Mouse (Mus musculus): ENCODE data around the gene Fmnl3.

Gene Fmnl3

DNA sequence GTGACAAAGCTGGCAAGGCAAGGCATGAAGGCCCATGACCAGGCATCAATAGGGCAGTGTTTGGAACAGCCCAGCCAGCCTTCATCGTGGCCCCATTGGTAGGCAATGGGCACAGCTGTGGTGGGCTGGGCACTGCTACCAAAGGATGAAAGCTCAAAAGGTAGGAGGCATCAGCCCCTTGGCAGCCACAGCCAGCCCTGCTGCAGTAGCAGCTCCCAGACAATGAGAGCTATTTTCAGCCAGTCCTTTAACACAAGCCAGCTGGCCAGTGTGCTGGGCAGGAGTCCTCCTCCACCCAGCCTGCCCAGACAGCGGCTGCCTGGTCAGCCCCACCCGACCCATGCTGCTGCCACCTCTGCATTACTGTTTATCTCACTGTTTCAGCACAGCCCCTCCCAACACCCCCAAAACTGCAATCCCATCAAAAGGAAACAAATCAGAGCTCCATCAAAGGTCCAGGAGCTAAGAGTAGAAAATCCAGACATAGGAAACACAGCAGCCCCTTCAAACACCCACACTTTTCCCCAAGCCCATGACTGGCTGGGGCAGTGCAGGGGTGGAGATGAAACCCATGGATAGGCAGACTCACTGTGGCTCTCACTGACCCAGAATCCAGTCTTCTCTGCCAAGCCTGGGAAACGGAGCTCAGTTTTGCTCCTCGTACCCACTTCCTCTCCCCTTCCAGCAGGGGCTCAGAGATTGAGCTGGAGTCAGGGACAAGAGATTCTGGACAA, 26.7 kb downstream of the Fmnl3 start:
- DNase-seq (ENCODE audit: low spot score in 2 of 2) = peak; percentile 69 to 78

DNA sequence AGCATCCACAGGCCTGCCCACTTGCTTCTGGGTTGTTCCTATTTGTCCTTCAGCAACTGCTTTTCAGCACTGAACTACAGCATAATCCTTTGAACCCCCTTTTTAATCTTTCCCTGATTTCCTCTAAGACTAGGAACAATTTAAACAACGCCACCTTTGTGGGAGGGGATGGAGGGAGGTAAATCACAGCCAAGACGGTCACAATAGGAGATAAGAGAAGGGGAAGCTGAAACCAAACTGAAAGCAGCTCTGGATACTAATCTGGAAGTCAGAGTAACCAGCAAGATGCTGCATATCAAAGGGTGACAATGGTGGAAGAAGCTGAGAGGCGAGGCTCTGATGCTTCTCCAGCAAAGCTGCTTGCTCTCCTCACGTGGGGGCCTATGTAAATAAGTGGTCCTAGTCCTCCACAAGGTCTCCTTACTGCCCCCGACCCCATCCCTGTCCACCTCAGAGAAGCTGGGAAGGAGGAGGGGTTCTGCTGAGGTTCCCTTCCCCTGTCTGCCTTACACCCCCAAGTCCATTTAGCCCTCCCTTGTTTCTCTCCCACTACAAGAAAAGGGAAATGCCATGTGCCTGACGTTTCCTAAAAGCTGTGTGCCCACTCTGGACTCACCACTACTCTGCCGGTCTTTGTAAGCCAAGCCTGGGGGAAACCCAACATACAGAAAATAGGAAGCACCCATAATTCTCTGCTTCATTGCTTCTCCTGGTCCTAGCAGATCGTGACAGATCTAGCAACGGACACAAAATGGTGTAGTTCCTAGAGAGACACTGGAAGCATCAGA, 27.9 kb downstream of the Fmnl3 start:
- no peak for DNase-seq (ENCODE audit: low spot score in 2 of 2)

DNA sequence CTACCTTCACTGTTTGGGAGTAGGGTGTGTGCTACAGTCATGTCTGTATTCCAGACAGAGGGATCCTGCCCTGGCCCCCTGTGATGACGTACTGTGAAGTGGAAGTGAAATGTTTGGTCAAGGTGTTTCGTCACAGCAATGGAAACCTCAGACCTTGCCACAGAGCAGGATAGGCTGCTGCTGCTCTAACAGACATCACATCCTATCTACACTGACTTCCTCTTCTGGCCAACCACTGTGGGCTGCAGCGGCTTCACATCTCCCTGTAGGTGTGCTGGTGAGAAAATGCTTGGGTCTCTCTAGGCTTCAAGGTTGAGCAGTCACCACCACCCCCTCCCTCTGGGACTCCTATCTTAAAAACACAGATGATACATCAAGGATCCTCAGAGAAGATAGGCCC, 29.2 kb downstream of the Fmnl3 start:
- DNase-seq (ENCODE audit: low spot score in 2 of 2) = no peak

DNA sequence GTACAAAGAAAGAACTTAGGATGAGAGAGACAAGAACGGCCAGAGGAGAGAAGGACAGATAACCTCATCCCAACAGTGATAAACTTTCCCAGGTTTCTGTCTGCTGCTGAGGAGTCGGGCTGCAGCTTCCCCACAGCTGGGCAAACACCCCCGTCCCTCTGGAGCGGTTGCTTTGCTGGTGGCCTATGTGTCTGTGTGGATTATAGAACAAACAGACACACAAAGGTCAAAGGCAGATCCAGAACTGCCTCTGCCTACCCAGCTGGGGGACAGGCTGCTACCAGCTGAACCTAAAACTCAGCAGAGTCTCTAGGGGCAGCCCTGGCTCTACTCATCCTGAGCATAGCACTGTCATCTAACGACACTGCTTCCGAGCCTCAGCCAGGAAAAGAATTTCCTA, 30.6 kb downstream of the Fmnl3 start:
- no peak for DNase-seq (ENCODE audit: low spot score in 2 of 2)

DNA sequence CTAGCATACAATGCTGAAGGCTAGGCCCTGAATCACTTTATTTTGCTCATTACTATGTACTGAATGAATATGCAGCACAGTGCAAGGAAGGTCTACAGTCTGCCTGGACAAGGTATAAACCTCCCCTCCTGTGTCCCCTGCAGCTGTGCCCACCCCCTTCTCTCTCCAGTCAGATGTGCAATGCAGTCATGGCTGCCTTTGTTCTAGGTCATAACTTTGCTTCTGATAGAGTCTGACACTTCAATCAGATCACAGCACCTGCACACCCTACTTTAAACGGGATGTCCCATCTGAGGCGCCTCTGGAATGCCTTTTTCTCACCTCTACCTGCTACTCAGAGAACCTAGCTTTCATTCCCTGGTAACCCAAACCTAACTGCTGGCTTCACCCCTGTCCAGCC, 31.4 kb downstream of the Fmnl3 start:
- DNase-seq (ENCODE audit: low spot score in 2 of 2) = no peak

DNA sequence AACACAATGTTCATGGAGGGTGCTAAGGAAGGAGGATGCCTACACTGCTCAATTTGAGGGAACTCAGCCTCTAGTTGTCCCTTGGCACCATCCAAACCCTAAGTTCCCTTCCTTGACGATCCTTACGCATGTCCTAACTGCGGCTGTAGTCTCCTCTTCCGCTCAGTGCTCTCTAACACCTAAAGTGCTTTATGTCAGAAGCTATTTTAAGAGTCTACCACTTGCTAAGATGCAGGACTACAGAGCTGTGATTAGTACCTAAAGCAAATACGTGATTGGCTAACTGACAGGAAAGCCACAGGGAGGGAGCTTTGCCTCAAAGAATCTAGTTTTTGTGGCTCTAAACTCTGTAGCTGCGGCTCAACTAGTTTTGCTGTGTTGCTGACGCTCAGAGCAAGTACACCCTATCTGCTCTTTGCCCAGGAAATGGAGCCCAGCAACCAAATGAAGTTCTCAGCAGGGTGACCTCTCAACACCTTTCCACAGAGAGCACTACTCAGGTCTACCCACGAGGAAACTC, 34.4 kb downstream of the Fmnl3 start:
- DNase-seq (ENCODE audit: low spot score in 2 of 2) = no peak

DNA sequence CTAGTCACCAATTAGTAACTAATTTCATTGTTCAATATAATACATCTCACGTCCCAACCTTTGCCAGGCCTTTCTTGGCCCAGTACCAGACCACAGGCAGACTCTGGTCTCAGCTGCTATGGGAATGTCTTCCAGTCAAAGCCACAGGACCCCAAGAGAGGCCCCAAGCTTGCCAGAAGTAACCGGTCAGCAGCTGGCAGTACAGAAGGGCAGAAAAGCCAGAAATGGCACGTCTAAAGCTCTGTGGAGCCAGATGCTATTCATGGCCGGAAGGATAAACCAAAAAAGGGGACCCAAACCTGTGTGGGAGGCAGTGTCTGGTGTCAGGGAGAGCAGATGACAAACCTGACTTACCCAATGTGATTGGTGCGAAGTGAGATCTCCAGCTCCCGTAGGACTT, 35.8 kb downstream of the Fmnl3 start:
- DNase-seq (ENCODE audit: low spot score in 2 of 2) = no peak

DNA sequence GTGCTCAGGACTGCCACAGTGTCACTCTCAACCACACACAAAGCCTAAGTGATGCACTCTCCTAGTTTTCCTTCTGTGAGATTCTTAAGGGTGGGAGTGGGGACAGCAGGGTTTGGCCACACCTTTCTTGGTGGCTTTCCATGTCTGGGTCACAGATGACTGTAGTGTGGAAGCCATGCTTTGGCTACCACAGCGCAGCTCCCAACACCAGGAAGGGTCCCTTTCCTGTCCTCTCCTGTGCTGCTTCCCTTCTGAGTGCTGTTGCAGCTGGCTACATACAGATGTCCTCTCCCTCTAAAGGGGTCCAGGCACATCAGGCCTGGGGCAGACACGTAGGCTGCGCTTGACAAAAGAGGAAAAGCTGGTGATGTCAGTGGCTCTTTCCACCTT, 36.6 kb downstream of the Fmnl3 start:
- no peak for DNase-seq (ENCODE audit: low spot score in 2 of 2)

DNA sequence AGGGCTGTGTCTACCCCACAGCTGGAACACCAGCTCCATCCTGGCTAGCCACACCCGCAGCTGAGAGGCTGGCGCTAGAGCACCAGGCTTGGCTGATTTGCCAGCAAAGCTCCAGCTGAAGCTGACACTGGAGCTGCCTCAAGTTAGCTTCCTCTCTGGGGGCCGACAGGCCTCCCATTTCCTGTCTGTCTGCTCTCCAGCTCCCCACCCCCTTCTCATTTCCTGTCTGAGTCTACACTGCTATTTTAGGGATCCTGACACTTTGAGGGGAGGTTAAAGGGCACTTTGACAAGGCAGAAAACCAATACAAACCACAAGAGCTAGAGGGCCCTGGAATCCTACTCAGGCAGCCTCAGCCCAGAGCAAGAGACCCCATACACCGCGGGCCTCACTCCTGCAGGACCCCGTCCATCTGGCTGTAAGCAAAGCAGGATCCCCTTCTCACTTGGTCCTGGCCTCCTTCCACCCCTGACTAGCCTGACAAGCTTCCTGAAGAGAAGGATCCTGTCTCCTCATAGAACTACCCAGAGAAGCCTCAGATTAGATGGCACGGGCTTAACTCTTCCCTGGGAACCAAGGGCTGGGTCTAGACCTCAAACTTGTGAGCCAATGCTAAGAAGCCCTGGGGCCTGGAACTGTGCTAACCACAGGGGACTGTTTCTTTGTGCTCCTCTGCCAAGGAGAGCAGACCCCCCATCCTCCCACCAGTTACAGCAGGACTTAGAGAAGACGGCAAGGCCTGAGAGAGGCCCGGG, 37.2 kb downstream of the Fmnl3 start:
- DNase-seq (ENCODE audit: low spot score in 2 of 2) = peak in 1 of 2 experiments; percentile 59

DNA sequence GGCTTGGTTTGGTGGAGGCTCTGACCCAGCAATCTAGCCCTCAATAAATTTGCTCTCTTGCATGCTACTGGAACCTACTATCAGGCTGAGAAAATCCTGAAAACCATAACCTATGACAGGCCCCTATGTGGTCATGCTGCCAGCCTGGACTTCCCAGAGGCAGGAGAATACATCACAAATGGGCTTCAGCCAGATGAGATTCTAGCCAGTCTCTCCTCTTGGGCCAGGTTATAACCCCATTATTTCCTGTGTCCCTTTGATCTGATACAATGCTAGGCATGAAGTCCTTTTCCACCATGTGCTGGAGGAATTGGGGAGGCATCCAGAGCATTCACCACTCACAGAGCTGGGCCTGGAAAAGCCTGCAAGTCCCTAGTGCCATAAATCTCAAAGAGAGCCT, 38.2 kb downstream of the Fmnl3 start:
- DNase-seq (ENCODE audit: low spot score in 2 of 2) = no peak

DNA sequence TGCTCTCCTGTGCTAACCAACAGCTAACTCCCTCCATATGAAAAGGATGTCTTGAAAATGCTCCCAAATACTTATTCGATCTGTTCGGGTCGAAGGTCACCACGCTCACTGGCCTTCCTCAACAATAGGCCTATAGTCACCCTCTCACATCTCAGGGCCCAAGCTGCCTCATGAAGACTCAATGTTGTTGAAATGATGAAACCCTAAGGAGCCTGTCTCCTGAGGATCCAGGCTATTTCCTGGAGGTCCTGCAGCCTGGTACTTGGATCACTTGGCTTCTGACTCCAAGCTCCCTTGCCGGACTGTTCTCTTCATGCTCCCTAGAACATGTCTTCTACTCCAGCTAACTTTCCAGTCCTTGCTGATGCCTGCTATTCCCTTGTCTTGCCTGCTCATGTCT, 38.9 kb downstream of the Fmnl3 start:
- DNase-seq (ENCODE audit: low spot score in 2 of 2) = no peak

DNA sequence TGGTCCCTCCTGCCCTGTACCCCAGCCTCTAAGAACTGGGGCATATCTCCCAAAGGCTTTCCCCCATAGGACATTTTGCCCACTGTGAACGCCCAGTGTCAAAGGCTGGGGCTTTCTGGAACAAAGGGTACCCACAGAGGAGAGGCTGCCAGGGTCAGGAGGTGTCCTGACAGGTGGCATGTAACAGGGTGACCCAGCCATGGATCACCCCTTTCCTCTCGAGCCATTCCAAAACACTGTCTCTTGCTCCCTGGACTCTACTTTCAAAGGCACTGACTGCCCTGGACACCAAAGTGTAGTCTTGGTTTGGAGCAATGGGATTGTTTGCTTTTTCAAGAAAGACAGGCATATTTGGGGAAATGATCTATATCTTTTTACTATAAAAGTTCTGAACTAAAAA, 40.0 kb downstream of the Fmnl3 start:
- DNase-seq (ENCODE audit: low spot score in 2 of 2) = no peak

DNA sequence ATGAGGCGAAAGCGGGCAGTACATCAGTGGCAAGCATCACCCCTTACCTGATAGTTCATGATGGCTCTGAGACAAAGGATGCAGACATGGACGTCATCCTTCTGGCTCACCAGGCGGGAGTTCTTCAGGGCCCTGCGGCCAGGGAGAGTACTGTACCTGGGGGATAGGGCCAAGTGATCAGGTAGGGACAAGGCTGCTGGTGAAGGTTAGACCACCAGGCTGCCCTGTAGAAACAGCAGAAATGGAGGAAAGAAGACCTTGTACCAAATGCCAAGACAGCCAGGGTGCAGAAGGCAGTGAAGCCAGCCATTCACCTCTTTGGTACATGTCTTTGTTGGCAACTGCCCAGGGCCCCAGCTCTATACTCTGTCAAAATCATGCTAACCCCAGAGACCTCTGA, 42.3 kb downstream of the Fmnl3 start:
- no peak for DNase-seq (ENCODE audit: low spot score in 2 of 2)

DNA sequence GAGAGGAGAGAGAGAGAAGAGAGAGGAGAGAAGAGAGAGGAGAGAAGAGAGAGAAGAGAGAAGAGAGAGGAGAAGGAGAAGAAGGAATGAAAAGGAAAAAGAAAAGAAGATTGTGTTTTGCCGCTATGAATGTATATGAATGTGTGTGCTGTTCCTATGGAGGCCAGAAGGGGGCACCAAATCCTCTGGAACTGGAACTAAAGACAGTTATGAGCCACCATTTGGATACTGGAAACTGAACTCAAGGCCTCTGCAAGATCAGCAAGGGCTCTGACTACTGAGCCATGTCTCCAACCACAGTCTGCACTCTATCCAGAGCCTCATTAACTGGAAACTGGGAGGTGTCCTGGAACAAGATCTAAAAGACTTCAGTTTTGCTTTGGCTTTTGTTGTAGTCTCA, 43.3 kb downstream of the Fmnl3 start:
- no peak for DNase-seq (ENCODE audit: low spot score in 2 of 2)

DNA sequence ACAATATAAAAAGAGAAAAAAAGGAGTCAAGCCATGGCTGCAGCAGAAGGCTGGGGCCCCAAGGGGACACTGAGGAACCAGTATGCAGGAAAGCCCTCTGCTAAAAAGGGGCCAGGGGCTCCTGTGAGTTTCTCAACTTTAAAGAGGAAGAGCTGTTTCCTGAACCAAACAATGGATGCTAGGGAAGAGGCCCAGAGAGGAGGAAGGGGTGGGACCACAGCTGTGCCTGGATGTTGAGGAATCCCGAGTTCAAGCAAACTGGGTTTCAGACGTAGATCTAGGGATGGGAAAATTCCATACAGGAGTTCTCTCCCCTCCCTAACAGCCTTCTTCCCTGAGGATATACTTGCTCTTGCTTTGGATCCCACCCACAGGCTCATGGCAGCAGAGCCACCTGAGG, 43.9 kb downstream of the Fmnl3 start:
- DNase-seq (ENCODE audit: low spot score in 2 of 2) = no peak

DNA sequence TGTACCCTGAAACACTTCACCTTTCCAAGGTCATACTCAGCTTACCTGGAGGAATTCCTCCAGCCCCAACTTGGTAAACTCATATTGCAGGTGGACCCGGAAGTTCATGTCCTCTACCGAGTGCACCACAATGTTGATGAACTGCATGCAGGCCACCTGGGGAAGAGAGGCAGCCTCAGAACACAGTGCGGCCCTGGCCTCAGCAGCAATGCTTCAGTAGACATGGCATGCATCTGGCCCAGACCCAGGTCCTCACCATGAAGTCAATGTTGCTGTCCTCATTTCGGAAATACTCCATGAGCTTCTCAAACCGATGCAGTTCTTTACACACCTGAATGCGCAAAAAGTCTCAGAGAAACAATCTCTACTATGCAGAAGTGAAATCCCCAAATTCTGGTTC, 44.7 kb downstream of the Fmnl3 start:
- DNase-seq (ENCODE audit: low spot score in 2 of 2) = no peak

DNA sequence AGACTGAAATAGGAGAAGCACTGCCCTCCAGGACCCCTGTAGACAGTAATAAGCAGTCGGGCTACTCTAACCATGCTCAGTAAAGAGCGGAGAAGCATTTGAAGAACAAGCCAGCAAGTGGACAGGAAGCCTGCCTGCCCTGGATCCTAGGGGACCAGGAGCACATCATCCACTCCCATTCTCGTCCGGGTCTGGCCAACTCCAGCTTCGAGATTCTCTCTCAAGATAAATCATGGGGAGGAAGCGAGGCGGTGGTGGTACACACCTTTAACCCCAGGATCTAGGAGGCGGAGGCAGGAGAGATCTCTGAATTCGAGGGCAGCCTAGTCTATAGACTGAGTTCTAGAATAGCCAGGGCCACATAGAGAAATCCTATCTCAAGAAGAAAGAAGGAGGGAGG, 46.1 kb downstream of the Fmnl3 start:
- no peak for DNase-seq (ENCODE audit: low spot score in 2 of 2)

DNA sequence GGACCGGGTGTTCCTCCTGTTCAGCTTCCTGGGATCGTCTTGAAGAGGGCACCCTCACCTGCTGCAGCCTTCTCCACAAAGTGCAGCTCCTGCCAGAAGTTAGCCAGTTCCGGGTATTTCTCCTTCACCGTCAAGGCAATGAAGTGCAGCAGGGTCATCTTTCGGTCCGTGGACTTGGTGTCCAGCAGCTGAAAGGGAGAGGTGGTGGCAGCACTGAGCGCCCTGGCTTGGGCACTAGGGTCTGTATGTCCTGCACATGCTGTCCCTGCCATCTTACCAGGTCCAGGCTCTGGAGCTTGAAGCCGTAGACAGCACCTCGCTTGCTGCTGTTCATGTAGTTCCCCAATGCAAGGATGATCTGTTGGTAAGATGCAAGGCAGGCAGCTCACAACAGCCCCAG, 49.3 kb downstream of the Fmnl3 start:
- no peak for DNase-seq (ENCODE audit: low spot score in 2 of 2)

DNA sequence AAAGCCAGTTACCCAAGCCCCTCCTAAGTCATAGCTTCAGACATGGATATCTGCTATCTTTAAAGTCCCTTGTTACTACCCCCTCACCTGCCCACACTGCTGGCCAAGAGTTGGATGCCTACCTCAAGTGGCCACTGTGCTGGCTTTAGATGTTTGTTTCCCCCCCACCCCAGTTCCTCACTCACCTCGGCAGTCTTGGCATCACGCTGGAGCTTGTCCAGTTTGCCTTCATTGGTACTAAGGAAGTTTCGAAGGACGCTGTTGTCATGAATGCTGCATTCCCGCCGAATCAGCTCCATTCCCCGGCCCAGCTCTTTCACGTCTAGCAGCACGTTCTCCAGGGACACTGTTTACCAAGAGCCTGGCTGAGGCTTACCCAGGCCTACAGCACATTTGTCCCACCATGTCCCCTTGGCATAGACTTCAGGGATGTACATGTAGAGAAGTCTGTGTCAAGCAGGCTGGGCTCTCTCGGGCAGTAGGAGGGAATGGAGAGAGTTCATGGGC, 50.1 kb downstream of the Fmnl3 start:
- DNase-seq (ENCODE audit: low spot score in 2 of 2) = no peak

DNA sequence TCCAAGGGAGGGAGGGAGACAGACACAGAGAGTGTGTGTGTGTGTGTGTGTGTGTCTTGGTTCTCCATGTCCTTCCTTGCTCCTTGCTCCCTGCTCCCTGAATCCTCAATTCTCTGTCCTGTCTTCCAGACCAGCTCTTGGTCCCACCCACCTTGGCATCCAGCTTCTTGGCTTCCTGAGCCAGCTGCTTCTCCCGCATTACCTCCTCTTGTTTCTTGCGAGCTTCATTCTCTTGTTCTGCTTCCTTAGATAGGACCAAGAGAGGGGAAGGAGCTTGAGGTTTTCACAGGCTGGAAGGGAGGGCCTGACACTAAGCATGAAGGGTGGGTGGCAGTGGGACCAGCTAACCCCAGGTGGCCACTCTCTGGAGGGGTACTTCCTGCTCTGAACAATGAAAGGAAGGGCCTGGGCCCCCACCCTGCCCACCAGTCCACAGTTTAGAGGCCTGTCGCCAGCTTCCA, 50.8 kb downstream of the Fmnl3 start:
- no peak for DNase-seq (ENCODE audit: low spot score in 2 of 2)

DNA sequence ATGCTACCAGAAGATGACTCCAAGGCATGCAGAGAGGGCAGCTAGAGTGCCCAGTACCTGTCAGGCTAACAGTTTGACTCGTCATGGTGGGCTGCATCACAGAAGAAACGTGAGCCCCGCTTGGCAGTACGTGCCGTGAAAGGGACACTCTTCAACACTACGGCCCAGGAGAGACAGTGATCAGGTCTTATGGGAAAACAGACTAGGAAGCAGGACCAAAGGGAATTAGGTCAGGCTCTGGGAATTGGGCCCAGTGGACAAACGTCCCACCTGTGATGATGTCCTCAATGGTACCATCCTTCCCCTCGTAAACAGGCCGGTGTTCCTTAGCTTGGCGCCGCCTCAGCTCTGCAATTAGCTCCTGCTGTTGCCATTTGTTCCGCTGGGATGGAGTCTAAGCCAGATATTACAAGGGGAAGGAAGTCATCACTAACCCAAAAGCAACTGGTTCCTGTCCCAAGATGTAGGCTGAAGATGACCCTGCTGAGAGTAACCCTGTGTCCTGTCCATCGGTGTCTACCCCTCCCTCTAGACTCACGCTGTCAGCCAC, 51.3 kb downstream of the Fmnl3 start:
- DNase-seq (ENCODE audit: low spot score in 2 of 2) = no peak

DNA sequence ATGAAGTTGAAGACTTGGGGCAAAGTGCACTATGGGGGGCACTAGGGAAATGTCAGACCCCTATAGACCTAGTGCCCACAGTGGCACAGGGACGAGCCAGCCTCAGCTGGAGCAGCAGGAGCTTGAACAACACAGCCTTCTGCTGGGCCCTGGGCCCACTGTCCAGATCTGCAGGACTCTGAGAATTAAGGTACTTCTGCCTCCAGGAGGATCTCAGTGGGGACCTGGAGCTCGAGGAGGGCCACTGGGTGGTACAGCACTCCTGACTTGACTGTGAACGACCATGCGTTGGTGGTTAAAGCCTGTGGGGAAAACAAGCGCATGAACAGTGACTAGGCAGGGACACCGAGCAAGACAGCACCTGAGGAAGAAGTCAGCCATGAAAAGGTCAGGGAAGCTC, 52.2 kb downstream of the Fmnl3 start:
- no peak for DNase-seq (ENCODE audit: low spot score in 2 of 2)
